ENCODE assay signal across 14 mouse cellular contexts in the genomic region with DNA sequence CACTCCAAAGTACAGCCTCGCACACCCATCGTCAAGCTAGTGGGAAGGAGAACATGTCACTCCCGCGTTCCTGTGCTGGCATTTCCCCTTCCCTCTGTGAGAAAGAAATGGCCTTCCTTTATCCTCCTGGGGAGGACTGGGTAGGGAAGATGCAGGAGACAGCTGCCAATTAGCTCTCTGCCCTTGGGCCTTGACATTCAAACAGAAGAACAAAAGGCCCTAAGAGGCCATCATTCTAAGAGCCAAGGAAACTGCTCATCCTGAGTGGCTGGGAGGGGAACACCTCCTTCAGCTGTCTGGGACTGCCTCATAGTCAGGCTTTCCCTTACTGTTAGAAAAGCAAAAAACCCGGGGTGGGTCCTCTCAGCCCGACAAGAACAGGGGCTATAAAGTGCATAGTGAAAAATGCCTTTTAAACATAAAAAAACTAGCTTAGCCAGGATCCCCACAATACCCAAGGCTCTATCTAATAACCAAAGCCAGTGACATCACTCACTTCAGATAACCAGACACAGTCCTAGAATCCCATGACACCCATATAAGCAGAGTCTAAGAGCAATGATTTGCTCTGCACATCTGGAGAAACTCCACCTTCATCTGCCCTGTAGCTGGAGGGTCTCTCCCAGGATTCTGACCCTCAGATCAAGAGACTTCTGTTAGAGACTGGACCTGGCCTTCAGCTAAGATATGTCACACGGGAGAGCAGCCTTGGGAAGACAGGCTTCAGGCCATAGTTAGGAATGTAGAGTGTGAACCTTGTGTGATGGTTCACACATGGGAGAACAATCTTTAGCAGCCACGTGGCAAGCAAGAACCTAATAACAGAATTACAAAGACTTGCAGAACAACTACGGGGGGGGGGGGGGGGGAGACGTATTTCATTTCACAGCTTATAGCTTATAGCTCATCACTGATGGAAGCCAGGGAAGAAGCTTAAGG.
"Had no signal": no experiment of that assay in that cellular context is flagged by ENCODE, and none has a peak within 500 bp of the region (broad histone marks: within the 10 kb centered on the region; RNA-seq: fewer than 3 reads in every experiment).

No protein-coding gene starts in this region.

- H3K4me2 ChIP-seq: kidney, embryonic 15.5 days; liver, embryonic 13.5 days; lung, embryonic 14.5 days; midbrain, embryonic 13.5 days; stomach, embryonic 15.5 days had no signal

- H3K4me1 ChIP-seq: kidney, embryonic 15.5 days; liver, embryonic 13.5 days; midbrain, embryonic 13.5 days; stomach, embryonic 15.5 days had no signal

- ATAC-seq: lung, postnatal 0 days; midbrain, embryonic 13.5 days had no signal

- H3K4me3 ChIP-seq: kidney, embryonic 15.5 days; liver, embryonic 13.5 days; midbrain, embryonic 13.5 days; stomach, embryonic 15.5 days had no signal

- H3K27ac ChIP-seq: kidney, embryonic 15.5 days; liver, embryonic 13.5 days; macrophage; midbrain, embryonic 13.5 days; stomach, embryonic 15.5 days had no signal

- H3K9ac ChIP-seq: kidney, embryonic 15.5 days; liver, embryonic 13.5 days; lung, embryonic 14.5 days; midbrain, embryonic 13.5 days; stomach, embryonic 15.5 days had no signal

- DNase-seq: kidney, adult 11 months; kidney, adult 8-10 months; kidney, postnatal 10 days; kidney, postnatal 4 days; liver, embryonic 13.5 days; lung, embryonic 14.5 days; right cerebral cortex, postnatal 25 days; spleen, adult 18-20 months; thymus, postnatal 25 days had no signal

- H3K36me3 ChIP-seq: kidney, embryonic 15.5 days; liver, embryonic 13.5 days; midbrain, embryonic 13.5 days; stomach, embryonic 15.5 days had no signal

- H3K9me3 ChIP-seq: kidney, embryonic 15.5 days; liver, embryonic 13.5 days; midbrain, embryonic 13.5 days; stomach, embryonic 15.5 days had no signal

- H3K27me3 ChIP-seq: kidney, embryonic 15.5 days; liver, embryonic 13.5 days; midbrain, embryonic 13.5 days; stomach, embryonic 15.5 days had no signal
